Mouse (Mus musculus) retina, postnatal 7 days (tissue): Measurements from ENCODE around the gene Eif2b3.

Experiments
- DNase-seq: peaks from one replicate; pipeline ENCODE4 v3.0.0-alpha.2; 2012; ENCODE audit warnings: low read depth, low spot score

The Eif2b3 gene

GRCm38 (mm10) chr4:117123546-117124217, 104.5 kb downstream of the Eif2b3 start:
- DNase-seq: no peak

GRCm38 (mm10) chr4:117124218-117124517, 105.0 kb downstream of the Eif2b3 start:
- DNase-seq: no peak

GRCm38 (mm10) chr4:117124518-117125347, 105.5 kb downstream of the Eif2b3 start:
- no peak for DNase-seq

GRCm38 (mm10) chr4:117125348-117125909, 106.2 kb downstream of the Eif2b3 start, which contains the start of gene Btbd19:
Gene Btbd19 (minus strand): TSS chr4:117125725.
- DNase-seq: no peak

GRCm38 (mm10) chr4:117125910-117126674, 106.9 kb downstream of the Eif2b3 start:
- no peak for DNase-seq

- no peak for DNase-seq
Measured at GRCm38 (mm10) chr4:117126675-117127290, 107.6 kb downstream of the Eif2b3 start, which contains the start of gene Tctex1d4. Gene Tctex1d4 (plus strand): TSS chr4:117126794.

GRCm38 (mm10) chr4:117127991-117128686, 108.9 kb downstream of the Eif2b3 start:
- DNase-seq: no peak

- DNase-seq: no peak
Measured at GRCm38 (mm10) chr4:117130790-117131189, 111.6 kb downstream of the Eif2b3 start.

- DNase-seq: no peak
Measured at GRCm38 (mm10) chr4:117131198-117131597, 112.0 kb downstream of the Eif2b3 start.

- no peak for DNase-seq
Measured at GRCm38 (mm10) chr4:117131890-117132793, 112.9 kb downstream of the Eif2b3 start.

GRCm38 (mm10) chr4:117132794-117133143, 113.6 kb downstream of the Eif2b3 start:
- DNase-seq: no peak

- DNase-seq: no peak
Measured at GRCm38 (mm10) chr4:117133366-117133796, 114.2 kb downstream of the Eif2b3 start.

GRCm38 (mm10) chr4:117133817-117134600, 114.8 kb downstream of the Eif2b3 start, which contains the start of gene Plk3:
Gene Plk3 (minus strand): TSS chr4:117133963.
- DNase-seq: peak; percentile 96

- no peak for DNase-seq
Measured at GRCm38 (mm10) chr4:117134601-117134995, 115.4 kb downstream of the Eif2b3 start.

GRCm38 (mm10) chr4:117136034-117136433, 116.8 kb downstream of the Eif2b3 start:
- no peak for DNase-seq
